Mouse (Mus musculus): ENCODE measurements around the gene Fam171a2.
"Not testable (repeated sequence)": the region's sequence is repeated elsewhere in the genome, so short reads cannot be mapped to it uniquely, and the experiment has no call there.

The Fam171a2 gene

GRCm38 (mm10) chr11:102395250-102395649 is 52.2 kb downstream of the Fam171a2 start:
- no peak for DNase-seq (ENCODE audit: low read depth, low spot score)

- peak; percentile 62 for DNase-seq (ENCODE audit: low read depth, low spot score)
Measured at GRCm38 (mm10) chr11:102394421-102395124, 52.9 kb downstream of the Fam171a2 start.

- DNase-seq (ENCODE audit: low read depth, low spot score), result peak; percentile 35
Measured at GRCm38 (mm10) chr11:102393719-102394420, 53.6 kb downstream of the Fam171a2 start.

- DNase-seq (ENCODE audit: low read depth, low spot score), result peak; percentile 95
Measured at GRCm38 (mm10) chr11:102393238-102393634, 54.2 kb downstream of the Fam171a2 start, which contains the start of gene Rundc3a. Rundc3a (plus strand) TSS chr11:102393403.

GRCm38 (mm10) chr11:102392441-102393237 is 54.8 kb downstream of the Fam171a2 start:
- peak; percentile 34 for DNase-seq (ENCODE audit: low read depth, low spot score)

- not testable (repeated sequence) for DNase-seq (ENCODE audit: low read depth, low spot score)
Measured at GRCm38 (mm10) chr11:102389436-102389835, 58.0 kb downstream of the Fam171a2 start.
